Mouse (Mus musculus) limb, embryonic 14.5 days (tissue): ENCODE data around the gene D10Jhu81e. TPM values are rescaled to one million over a fixed set of nuclear protein-coding genes. Genes with fewer than 3 reads are reported as not detected.
A peak's percentile ranks its signal among the peaks of the same experiment; 100 is the strongest.

Experiments used
- ATAC-seq: fragments of 200-750 bp; cut with Nextera tagmentation; 2 replicates; pipeline ENCODE4 v1.8.0; 2017; ENCODE audit warnings: low read depth, moderate number of reproducible peaks, moderate TSS enrichment; ENCODE audit not compliant: low FRiP score
- DNase-seq: peaks from one replicate; pipeline ENCODE4 v3.0.0-alpha.2; 2015; ENCODE audit warnings: low spot score
- H3K27ac ChIP-seq: fragments of 300-500 bp; sonication (generic); replicated peaks from 2 replicates; pipeline ENCODE4 v1.5.1; 2014; ENCODE audit warnings: low read depth, mild to moderate bottlenecking, low read length, moderate library complexity, mixed read lengths
- H3K27me3 ChIP-seq: fragments of 300-500 bp; sonication (generic); 2 replicates; pipeline ENCODE4 v1.6.1; 2014; ENCODE audit warnings: low read length, mixed read lengths; ENCODE audit not compliant: control insufficient read depth, insufficient read depth
- H3K36me3 ChIP-seq: fragments of 300-500 bp; sonication (generic); 2 replicates; pipeline ENCODE4 v1.6.1; 2014; ENCODE audit warnings: mild to moderate bottlenecking, low read length, moderate library complexity, mixed read lengths; ENCODE audit not compliant: control insufficient read depth, insufficient read depth
- H3K4me1 ChIP-seq: fragments of 300-500 bp; sonication (generic); 2 replicates; pipeline ENCODE4 v1.6.1; 2014; ENCODE audit warnings: antibody characterized with exemption, low read length, mixed read lengths; ENCODE audit not compliant: control insufficient read depth, insufficient read depth
- H3K4me2 ChIP-seq: fragments of 300-500 bp; sonication (generic); replicated peaks from 2 replicates; pipeline ENCODE4 v1.6.1; 2014; ENCODE audit warnings: low read depth, mild to moderate bottlenecking, low read length, moderate library complexity; ENCODE audit not compliant: severe bottlenecking
- H3K4me3 ChIP-seq: fragments of 300-500 bp; sonication (generic); replicated peaks from 2 replicates; pipeline ENCODE4 v1.5.1; 2014; ENCODE audit warnings: low read length
- H3K9ac ChIP-seq: fragments of 300-500 bp; sonication (generic); 2 replicates; pipeline ENCODE4 v1.6.1; 2014; ENCODE audit warnings: mild to moderate bottlenecking, low read depth, low read length, moderate library complexity; ENCODE audit not compliant: severe bottlenecking
- H3K9me3 ChIP-seq: fragments of 300-500 bp; sonication (generic); 2 replicates; pipeline ENCODE4 v1.6.1; 2016; ENCODE audit warnings: low read length; ENCODE audit not compliant: control insufficient read depth
- POLR2A ChIP-seq: fragments of 200-500 bp; IDR thresholded peaks from 2 replicates; pipeline ENCODE4 v1.8.0; 2012; ENCODE audit warnings: inconsistent platforms, mild to moderate bottlenecking, moderate library complexity, borderline replicate concordance; ENCODE audit not compliant: insufficient read depth, insufficient read length; ENCODE audit errors: extremely low read depth
- WGBS: fragments of 180-500 bp; shearing (Covaris S2); extraction: QIAGEN DNeasy Blood & Tissue Kit; methylation state at CpG from one replicate; pipeline ENCODE4 v1.1.7; 2014; 5-methylcytosine and 5-hydroxymethylcytosine counted together
- polyA plus RNA-seq, 2 experiments: library from polyadenylated mRNA; depleted of rRNA in 1 of 2; stranded (reverse) in 1 of 2; unstranded in 1 of 2; fragments of >200 nt; fragmentation: Nextera tagmentation in 1 of 2; extraction: Ambion mirVana in 1 of 2; gene quantifications; 2 replicates each; pipeline versions ENCODE4 v1.2.1 to v1.2.3; 2012 to 2014

Gene D10Jhu81e
- polyA plus RNA-seq (2012; rRNA removed), result 94.8 and 125 TPM in 2 replicates
- polyA plus RNA-seq (2014; fragmentation: Nextera tagmentation; extraction: Ambion mirVana), result 25.6 and 28.6 TPM in 2 replicates

- Histone ChIP-seq H3K27ac (peak within 1 kb of the TSS; percentile 65; the same call in 1 of the 2 replicates), H3K36me3 (peaks cover 68% of the 10 kb centered on the region), H3K9ac (peak within 1 kb of the TSS; percentile 66), H3K4me3 (peak within 1 kb of the TSS; percentile 60), H3K4me1 (peaks cover 6% of the 10 kb centered on the region), H3K27me3 (no peaks in the 10 kb centered on the region), H3K9me3 (no peaks in the 10 kb centered on the region), H3K4me2 (peak within 1 kb of the TSS; percentile 66)
- WGBS, result 2% methylated on average over 45 of the region's 50 CpGs
- DNase-seq (peak; percentile 98), ATAC-seq (peak; percentile 97)
- peak; percentile 79; the same call in 1 of the 2 replicates for TF ChIP-seq POLR2A
These were observed at the start of gene D10Jhu81e for GRCm38 (mm10) chr10:78169281-78170042. D10Jhu81e (minus strand) TSS chr10:78169782.

DNA sequence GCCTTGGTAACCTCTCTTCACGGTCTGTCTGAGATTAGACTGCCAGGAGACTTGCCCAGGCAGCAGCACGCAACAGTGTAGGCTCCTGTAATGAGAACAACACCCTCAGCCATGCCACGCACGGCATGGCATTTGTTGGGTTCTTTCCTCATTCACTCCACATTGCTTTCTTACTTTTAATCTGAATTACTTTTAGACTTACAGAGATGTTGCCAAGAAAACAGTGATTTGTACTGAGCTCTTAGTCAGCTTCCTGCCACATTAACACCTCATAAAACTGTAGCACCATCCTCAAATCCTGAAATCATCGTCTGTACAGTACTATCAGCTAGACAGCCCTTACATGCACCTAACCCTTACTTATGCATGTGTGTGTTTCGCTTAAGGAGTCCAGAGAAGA, 49.0 kb upstream of the D10Jhu81e start:
- Histone ChIP-seq H3K4me3 (no peak overlapping the region), H3K36me3 (peaks cover 70% of the 10 kb centered on the region), H3K9ac (no peak overlapping the region), H3K4me2 (no peak overlapping the region), H3K27me3 (no peaks in the 10 kb centered on the region), H3K4me1 (no peaks in the 10 kb centered on the region), H3K9me3 (no peaks in the 10 kb centered on the region), H3K27ac (no peak overlapping the region)
- TF ChIP-seq POLR2A, result no peak
- ATAC-seq (no peak), DNase-seq (no peak)
- WGBS, result 73% methylated on average over 6 of the region's 6 CpGs

DNA sequence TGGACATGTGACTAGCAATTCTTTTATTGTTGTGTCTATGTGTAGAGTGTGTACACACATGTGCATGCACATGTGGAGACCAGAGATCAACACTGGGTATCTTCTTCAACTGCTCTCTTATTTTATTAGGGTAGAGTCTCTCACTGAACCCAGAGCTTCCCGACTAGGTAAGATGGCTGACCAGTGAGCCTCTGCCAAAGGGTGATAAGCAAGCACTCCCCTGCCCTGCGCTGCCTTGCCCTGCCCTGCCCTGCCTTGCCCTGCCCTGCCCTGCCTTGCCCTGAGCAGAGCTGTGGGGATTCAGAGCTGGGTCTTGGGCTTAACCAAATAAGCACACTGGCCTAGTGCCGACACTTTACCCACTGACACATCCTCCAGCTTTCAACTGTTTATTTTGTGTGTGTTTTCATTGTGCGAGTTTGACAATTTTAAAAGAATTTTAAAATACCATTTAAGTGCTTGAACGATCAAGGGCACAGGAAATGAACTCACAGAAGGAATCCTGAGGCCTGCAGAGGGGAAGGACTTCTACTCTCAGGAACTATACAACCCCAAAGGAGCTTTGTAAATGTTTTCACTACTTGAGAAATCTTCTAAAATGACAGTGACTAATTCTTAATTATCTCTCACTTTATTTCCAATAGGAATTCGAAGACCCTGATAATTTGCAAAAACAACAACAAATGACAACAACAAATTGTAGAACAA, 46.9 kb upstream of the D10Jhu81e start:
- no peaks in the 10 kb centered on the region for H3K9me3 ChIP-seq

GRCm38 (mm10) chr10:78214371-78214770, 44.8 kb upstream of the D10Jhu81e start:
- H3K4me3 ChIP-seq, result no peak overlapping the region
- 98% methylated on average over 9 of the region's 9 CpGs for WGBS
- no peaks in the 10 kb centered on the region for H3K4me1 ChIP-seq
- no peak overlapping the region for H3K9ac ChIP-seq
- TF ChIP-seq POLR2A, result no peak
- no peak overlapping the region for H3K27ac ChIP-seq
- DNase-seq, result no peak
- H3K9me3 ChIP-seq, result no peaks in the 10 kb centered on the region
- ATAC-seq, result no peak
- peaks cover 83% of the 10 kb centered on the region for H3K36me3 ChIP-seq
- no peak overlapping the region for H3K4me2 ChIP-seq
- no peaks in the 10 kb centered on the region for H3K27me3 ChIP-seq

More for the DNA sequence above, 46.9 kb upstream of the D10Jhu81e start:
- no peak for DNase-seq
- Histone ChIP-seq H3K4me3 (no peak overlapping the region), H3K4me1 (no peaks in the 10 kb centered on the region), H3K27me3 (no peaks in the 10 kb centered on the region), H3K9ac (no peak overlapping the region), H3K4me2 (no peak overlapping the region), H3K27ac (no peak overlapping the region), H3K36me3 (peaks cover 82% of the 10 kb centered on the region)
- 88% methylated on average over 6 of the region's 6 CpGs for WGBS
- no peak for ATAC-seq
- no peak for TF ChIP-seq POLR2A

GRCm38 (mm10) chr10:78211311-78211710, 41.7 kb upstream of the D10Jhu81e start:
- TF ChIP-seq POLR2A, result no peak
- ATAC-seq (no peak), DNase-seq (no peak)
- WGBS, result 69% methylated on average over 6 of the region's 6 CpGs
- Histone ChIP-seq H3K4me2 (no peak overlapping the region), H3K27ac (no peak overlapping the region), H3K9ac (no peak overlapping the region), H3K36me3 (peaks cover 87% of the 10 kb centered on the region), H3K27me3 (no peaks in the 10 kb centered on the region), H3K9me3 (no peaks in the 10 kb centered on the region), H3K4me3 (no peak overlapping the region), H3K4me1 (no peaks in the 10 kb centered on the region)
